Mouse (Mus musculus) skeletal muscle tissue, postnatal 0 days (tissue): ENCODE measurements around the gene Gm20721. TPM values are rescaled to one million over a fixed set of nuclear protein-coding genes. Genes with fewer than 3 reads are reported as not detected.

Experiments
- polyA plus RNA-seq: library from polyadenylated mRNA; unstranded; fragments of >200 nt; fragmentation: Nextera tagmentation; extraction: Ambion mirVana; gene quantifications from 2 replicates; pipeline ENCODE4 v1.2.1, GENCODE M21; 2015

Gene Gm20721
- 37.2 and 49.2 TPM in 2 replicates for polyA plus RNA-seq

GRCm38 (mm10) chr2:174346612-174346998, at the start of gene Gm20721:
Gene Gm20721, minus strand, starts transcription at chr2:174346712.

DNA sequence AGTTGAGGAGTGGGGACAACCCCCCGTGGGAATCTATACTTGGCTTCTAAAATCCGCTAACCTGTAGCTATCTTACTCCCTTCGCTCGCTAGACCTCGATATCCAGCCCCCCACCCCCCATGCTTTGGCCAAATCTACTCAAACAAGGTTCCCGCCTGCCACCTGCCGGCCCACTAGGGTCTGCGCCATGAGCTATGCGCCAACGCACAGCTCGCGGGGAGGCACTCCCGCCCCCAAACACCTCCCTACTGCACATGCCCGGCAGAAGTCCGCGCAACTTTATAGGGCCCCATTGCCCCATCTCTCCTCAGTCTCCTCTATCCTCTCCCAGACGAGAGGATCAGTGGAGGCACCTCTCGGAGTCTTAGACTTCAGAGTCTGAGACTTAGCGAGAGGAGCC, 62.5 kb downstream of the Gm20721 start, which contains the start of gene Gnas:
TSS of gene Gnas (plus strand) at position 310 of the 400 bp plus-strand sequence.

Other genes with a start within 250 kb of the Gm20721 start
- 113 and 122 TPM in 2 replicates for gene Npepl1, start 236.4 kb downstream of the Gm20721 start, polyA plus RNA-seq
- gene Gnas, start 62.4 kb downstream of the Gm20721 start, polyA plus RNA-seq, result 2,825 and 2,899 TPM in 2 replicates
- gene Nelfcd, start 69.1 kb upstream of the Gm20721 start, polyA plus RNA-seq, result 105 and 112 TPM in 2 replicates
- gene Ctsz, start 92.3 kb upstream of the Gm20721 start, polyA plus RNA-seq, result 113 and 129 TPM in 2 replicates
- 0.21 and 0.33 TPM in 2 replicates for gene Tubb1, start 104.0 kb upstream of the Gm20721 start, polyA plus RNA-seq
- 1,520 and 1,849 TPM in 2 replicates for gene Atp5e, start 117.4 kb upstream of the Gm20721 start, polyA plus RNA-seq
- gene Prelid3b, start 126.4 kb upstream of the Gm20721 start, polyA plus RNA-seq, result 144 TPM in 2 replicates